Mouse (Mus musculus): ENCODE measurements around the gene Cd248.

GRCm38 (mm10) chr19:5037678-5038571, 30.0 kb upstream of the Cd248 start:
- TF ChIP-seq EP300 (IDR thresholded peaks at IDR 0.05; ENCODE audit: insufficient read depth, low read depth, low read length) (peak; percentile 75; the same call in 1 of the 2 replicates), CTCF (IDR thresholded peaks at IDR 0.05) (no peak), POLR2A (IDR thresholded peaks at IDR 0.05; ENCODE audit: insufficient read depth, low read depth, low read length) (no peak)

Data from heart, adult 2 months (tissue).